Mouse (Mus musculus) heart, embryonic 14.5 days (tissue): ENCODE measurements around the gene Kcnk3. TPM values are rescaled to one million over a fixed set of nuclear protein-coding genes. Genes with fewer than 3 reads are reported as not detected.

ENCODE experiments used
- ATAC-seq: fragments of 200-750 bp; cut with Nextera tagmentation; 2 replicates; pipeline ENCODE4 v1.8.0; 2017; ENCODE audit warnings: low read depth, moderate TSS enrichment; ENCODE audit not compliant: insufficient number of reproducible peaks, insufficient read depth, low FRiP score
- H3K27ac ChIP-seq, 2 experiments: fragments of 200-500 bp in 1 of 2; fragments of 300-500 bp in 1 of 2; sonication (generic) in 1 of 2; replicated peaks in 1 of 2; 2 replicates each; pipeline ENCODE4 v1.5.1; 2012 to 2014; ENCODE audit warnings: low read depth in 2 of 2, low read length in 2 of 2, control low read depth in 1 of 2, mild to moderate bottlenecking in 1 of 2, mixed read lengths in 1 of 2; ENCODE audit not compliant: control insufficient read depth in 1 of 2, insufficient read depth in 1 of 2
- H3K27me3 ChIP-seq: fragments of 300-500 bp; sonication (generic); 2 replicates; pipeline ENCODE4 v1.6.1; 2014; ENCODE audit warnings: mild to moderate bottlenecking, low read length, control low read depth; ENCODE audit not compliant: control insufficient read depth, insufficient read depth
- H3K36me3 ChIP-seq: fragments of 300-500 bp; sonication (generic); 2 replicates; pipeline ENCODE4 v1.6.1; 2014; ENCODE audit warnings: mild to moderate bottlenecking, control low read depth, low read length, mixed read lengths; ENCODE audit not compliant: control insufficient read depth, insufficient read depth
- H3K4me1 ChIP-seq, 2 experiments: fragments of 200-500 bp in 1 of 2; fragments of 300-500 bp in 1 of 2; sonication (generic) in 1 of 2; 2 replicates each; pipeline ENCODE4 v1.6.1; 2012 to 2014; ENCODE audit warnings: low read length in 2 of 2, control low read depth in 1 of 2, mixed read lengths in 1 of 2; ENCODE audit not compliant: control insufficient read depth in 2 of 2, insufficient read depth in 2 of 2
- H3K4me2 ChIP-seq: fragments of 300-500 bp; sonication (generic); 2 replicates; pipeline ENCODE4 v1.6.1; 2014; ENCODE audit warnings: mild to moderate bottlenecking, low read length
- H3K4me3 ChIP-seq, 2 experiments: fragments of 200-500 bp in 1 of 2; fragments of 300-500 bp in 1 of 2; sonication (generic) in 1 of 2; 2 replicates each; pipeline ENCODE4 v1.5.1; 2012 to 2014; ENCODE audit warnings: low read length in 2 of 2, mild to moderate bottlenecking in 2 of 2, control low read depth in 1 of 2, low read depth in 1 of 2, moderate library complexity in 1 of 2; ENCODE audit not compliant: control insufficient read depth in 1 of 2, insufficient read depth in 1 of 2
- H3K9ac ChIP-seq: fragments of 300-500 bp; sonication (generic); 2 replicates; pipeline ENCODE4 v1.6.1; 2014; ENCODE audit warnings: mild to moderate bottlenecking, low read length
- H3K9me3 ChIP-seq: fragments of 300-500 bp; sonication (generic); 2 replicates; pipeline ENCODE4 v1.6.1; 2016; ENCODE audit warnings: low read length, control low read depth; ENCODE audit not compliant: control insufficient read depth
- WGBS: fragments of 180-500 bp; shearing (Covaris S2); extraction: QIAGEN DNeasy Blood & Tissue Kit; methylation state at CpG from one replicate; pipeline ENCODE4 v1.1.7; 2014; 5-methylcytosine and 5-hydroxymethylcytosine counted together
- polyA plus RNA-seq: library from polyadenylated mRNA; unstranded; fragments of >200 nt; fragmentation: Nextera tagmentation; extraction: Ambion mirVana; gene quantifications from 2 replicates; pipeline ENCODE4 v1.2.1, GENCODE M21; 2014

Gene Kcnk3
- polyA plus RNA-seq, 1 experiment from 2014 or later, result 40.3 TPM

DNA sequence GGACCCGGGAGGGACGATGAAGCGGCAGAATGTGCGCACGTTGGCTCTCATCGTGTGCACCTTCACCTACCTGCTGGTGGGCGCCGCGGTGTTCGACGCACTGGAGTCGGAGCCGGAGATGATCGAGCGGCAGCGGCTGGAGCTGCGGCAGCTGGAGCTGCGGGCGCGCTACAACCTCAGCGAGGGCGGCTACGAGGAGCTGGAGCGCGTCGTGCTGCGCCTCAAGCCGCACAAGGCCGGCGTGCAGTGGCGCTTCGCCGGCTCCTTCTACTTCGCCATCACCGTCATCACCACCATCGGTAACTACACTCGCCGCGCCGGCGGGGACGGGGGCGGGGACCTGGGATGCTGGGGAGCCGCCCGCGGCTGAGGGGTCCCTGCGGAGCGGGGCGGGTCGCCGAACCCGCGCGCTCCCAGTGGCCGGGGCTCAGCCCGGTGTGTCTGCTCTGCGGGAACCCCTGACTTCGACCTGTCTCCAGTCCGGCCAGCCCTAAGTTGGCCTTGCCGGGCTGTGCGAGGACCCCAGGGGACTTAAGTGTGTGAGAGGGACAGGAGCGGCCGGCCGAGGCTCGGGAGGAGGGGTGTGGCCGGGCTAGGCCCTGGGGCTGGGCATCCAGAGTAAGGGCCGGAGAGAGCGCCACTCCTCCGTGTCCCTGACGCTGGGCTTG is 465 bp downstream of the Kcnk3 start:
- peak overlapping the region; percentile 56 to 72 for H3K4me3 ChIP-seq
- H3K27ac ChIP-seq, result peak overlapping the region; percentile 70 to 77
- WGBS, result 1% methylated on average over 60 of the region's 70 CpGs
- H3K4me2 ChIP-seq, result peak overlapping the region; percentile 92
- H3K36me3 ChIP-seq, result no peaks in the 10 kb centered on the region
- no peaks in the 10 kb centered on the region for H3K9me3 ChIP-seq
- H3K9ac ChIP-seq, result peak overlapping the region; percentile 83
- peaks cover 12% of the 10 kb centered on the region; the same call in 1 of the 2 replicates for H3K27me3 ChIP-seq
- H3K4me1 ChIP-seq, result peaks cover 44 to 51% of the 10 kb centered on the region in 2 experiments
- ATAC-seq, result 0 out of 2 replicates have a peak, but pooled peaks have one; percentile 16

DNA sequence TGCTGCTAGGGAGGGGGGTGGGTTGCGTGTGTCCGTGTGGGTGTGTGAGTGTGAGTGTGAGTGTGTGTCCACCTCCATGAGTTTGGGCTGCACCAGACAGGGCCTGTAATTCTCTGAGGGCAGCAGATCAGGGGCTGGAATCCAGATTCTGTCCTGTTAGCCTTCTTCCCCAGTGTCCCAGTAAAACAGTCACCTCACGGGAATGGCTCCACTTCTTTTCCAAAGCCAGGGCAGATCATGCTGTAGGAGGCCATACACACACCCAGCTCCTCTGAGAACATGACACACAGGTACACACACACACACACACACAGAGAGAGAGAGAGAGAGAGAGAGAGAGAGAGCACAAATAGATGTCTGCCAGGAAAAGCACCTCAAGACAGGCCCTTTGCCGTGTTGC is 1.1 kb downstream of the Kcnk3 start:
- Histone ChIP-seq H3K4me3 (peak overlapping the region; percentile 56 to 72), H3K4me2 (peak overlapping the region; percentile 92), H3K27me3 (peaks cover 12% of the 10 kb centered on the region; the same call in 1 of the 2 replicates), H3K36me3 (no peaks in the 10 kb centered on the region), H3K4me1 (peaks cover 50 to 56% of the 10 kb centered on the region in 2 experiments), H3K9me3 (no peaks in the 10 kb centered on the region), H3K9ac (peak overlapping the region; percentile 83), H3K27ac (peak overlapping the region; percentile 46 to 70)
- no peak for ATAC-seq
- WGBS, result 40% methylated on average over 4 of the region's 4 CpGs

DNA sequence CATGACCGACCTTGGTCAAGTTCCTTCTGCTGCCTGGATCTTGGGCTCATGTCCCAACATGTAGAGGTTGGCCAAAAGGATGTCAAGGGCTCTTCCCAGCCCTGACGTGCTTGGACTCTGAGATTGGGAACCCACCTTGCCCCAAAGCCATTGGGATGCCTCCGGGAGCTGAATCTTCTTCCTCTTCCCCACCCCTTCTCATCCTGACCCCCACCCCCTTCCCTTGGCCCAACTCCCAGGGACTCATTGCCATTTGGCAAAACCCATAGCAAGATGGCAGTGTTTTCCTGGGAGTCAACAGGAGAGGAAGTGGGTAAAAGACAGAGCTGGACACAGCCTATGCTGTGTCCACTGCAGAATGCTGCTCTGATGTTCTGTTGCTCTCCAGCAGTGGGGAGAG is 1.6 kb downstream of the Kcnk3 start:
- no peaks in the 10 kb centered on the region for H3K9me3 ChIP-seq
- H3K4me2 ChIP-seq, result peak overlapping the region; percentile 92
- H3K9ac ChIP-seq, result peak overlapping the region; percentile 83
- 61% methylated on average over 3 of the region's 3 CpGs for WGBS
- no peak for ATAC-seq
- no peaks in the 10 kb centered on the region for H3K36me3 ChIP-seq
- peak overlapping the region in 1 of 2 experiments; percentile 70; a peak in 1 of 4 replicates for H3K27ac ChIP-seq
- H3K4me1 ChIP-seq, result peaks cover 55 to 61% of the 10 kb centered on the region in 2 experiments
- peak overlapping the region; percentile 56 to 72 for H3K4me3 ChIP-seq
- H3K27me3 ChIP-seq, result peaks cover 12% of the 10 kb centered on the region; the same call in 1 of the 2 replicates

DNA sequence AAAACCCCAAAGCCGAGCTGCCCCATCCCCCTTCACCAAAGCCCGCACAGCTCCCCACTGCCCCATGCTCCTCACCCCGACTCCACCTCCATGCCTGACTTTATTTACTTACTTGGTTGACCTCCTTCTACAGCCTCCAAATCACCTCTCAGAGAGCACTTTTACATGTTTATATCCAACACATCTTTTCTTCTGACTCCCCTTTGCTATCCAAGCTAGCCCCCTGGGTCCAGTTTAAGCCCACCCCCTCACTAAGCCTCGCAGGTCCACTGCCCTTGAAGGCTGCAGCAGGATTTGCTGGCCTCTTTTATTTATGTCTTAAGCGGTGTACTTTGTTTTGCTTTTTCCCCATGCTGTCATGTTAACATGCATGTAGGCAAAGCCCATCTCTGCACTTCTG is 2.3 kb downstream of the Kcnk3 start:
- Histone ChIP-seq H3K27me3 (peaks cover 12% of the 10 kb centered on the region; the same call in 1 of the 2 replicates), H3K4me2 (peak overlapping the region; percentile 92), H3K9ac (no peak overlapping the region; the same call in 1 of the 2 replicates), H3K27ac (0 out of 4 replicates have a peak overlapping the region, but pooled peaks of 1 of the 2 experiments have one; percentile 3), H3K4me1 (peaks cover 62 to 67% of the 10 kb centered on the region in 2 experiments), H3K36me3 (no peaks in the 10 kb centered on the region), H3K4me3 (peak overlapping the region in 1 of 2 experiments; percentile 3; a peak in 1 of 4 replicates), H3K9me3 (no peaks in the 10 kb centered on the region)
- 87% methylated on average over 5 of the region's 5 CpGs for WGBS
- ATAC-seq, result no peak

DNA sequence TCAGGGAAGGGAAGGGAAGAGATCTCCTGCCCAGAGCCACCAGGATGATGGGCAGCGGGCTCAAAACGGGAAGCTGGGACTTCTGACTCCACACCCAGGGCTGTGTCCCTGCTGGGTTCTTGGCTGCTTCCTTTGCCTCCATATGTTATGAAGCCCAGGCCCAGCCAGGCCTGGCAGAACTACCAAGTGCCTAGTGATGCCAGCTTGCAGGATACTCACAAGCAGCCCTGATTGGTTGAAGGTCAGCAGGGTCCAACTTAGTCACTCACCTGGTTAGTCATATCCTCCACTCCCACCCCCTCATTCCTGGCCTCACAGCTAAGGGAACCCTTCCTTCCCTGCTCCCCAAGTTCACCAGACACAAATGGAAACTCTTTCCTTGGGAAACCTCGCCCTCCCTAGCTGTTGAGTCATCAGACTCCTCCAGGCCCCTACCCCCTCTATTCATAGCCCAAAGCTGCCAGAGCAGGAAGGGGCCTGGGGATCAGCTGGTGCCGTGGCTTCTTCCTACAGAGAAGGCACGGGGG is 3.3 kb downstream of the Kcnk3 start:
- Histone ChIP-seq H3K27ac (peak overlapping the region; percentile 29 to 89; a peak in 3 of 4 replicates), H3K4me1 (peaks cover 63 to 78% of the 10 kb centered on the region in 2 experiments), H3K9me3 (no peaks in the 10 kb centered on the region), H3K27me3 (peaks cover 12% of the 10 kb centered on the region; the same call in 1 of the 2 replicates), H3K4me3 (no peak overlapping the region), H3K4me2 (peak overlapping the region; percentile 92), H3K9ac (no peak overlapping the region), H3K36me3 (no peaks in the 10 kb centered on the region)
- 38% methylated on average over 5 of the region's 5 CpGs for WGBS
- ATAC-seq, result no peak

DNA sequence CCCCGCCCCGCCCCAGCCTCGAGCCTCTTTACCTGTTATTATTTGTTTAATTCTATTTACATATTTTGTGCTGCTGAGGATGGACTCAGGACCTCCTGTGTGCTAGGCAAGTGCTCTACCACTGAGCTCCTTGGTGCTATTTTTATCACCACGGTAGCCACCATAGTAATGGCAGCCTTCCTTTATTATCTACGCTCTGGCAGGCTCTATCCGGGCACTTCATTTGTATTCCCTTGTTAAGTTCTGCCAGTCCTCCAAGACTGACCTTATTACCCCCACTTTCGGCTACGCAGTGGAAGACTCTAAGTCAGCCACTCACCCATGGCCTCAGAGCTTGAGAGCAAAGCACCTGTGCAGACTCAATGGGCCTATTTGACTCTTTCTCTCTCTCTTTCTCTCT is 3.8 kb downstream of the Kcnk3 start:
- peak overlapping the region; percentile 18 for H3K4me2 ChIP-seq
- H3K4me1 ChIP-seq, result peaks cover 59 to 74% of the 10 kb centered on the region in 2 experiments
- ATAC-seq, result no peak
- peak overlapping the region in 1 of 2 experiments; percentile 89; a peak in 2 of 4 replicates for H3K27ac ChIP-seq
- H3K27me3 ChIP-seq, result peaks cover 12% of the 10 kb centered on the region; the same call in 1 of the 2 replicates
- H3K36me3 ChIP-seq, result no peaks in the 10 kb centered on the region
- H3K9ac ChIP-seq, result no peak overlapping the region
- no peaks in the 10 kb centered on the region for H3K9me3 ChIP-seq
- no peak overlapping the region for H3K4me3 ChIP-seq
- 54% methylated on average over 8 of the region's 8 CpGs for WGBS

DNA sequence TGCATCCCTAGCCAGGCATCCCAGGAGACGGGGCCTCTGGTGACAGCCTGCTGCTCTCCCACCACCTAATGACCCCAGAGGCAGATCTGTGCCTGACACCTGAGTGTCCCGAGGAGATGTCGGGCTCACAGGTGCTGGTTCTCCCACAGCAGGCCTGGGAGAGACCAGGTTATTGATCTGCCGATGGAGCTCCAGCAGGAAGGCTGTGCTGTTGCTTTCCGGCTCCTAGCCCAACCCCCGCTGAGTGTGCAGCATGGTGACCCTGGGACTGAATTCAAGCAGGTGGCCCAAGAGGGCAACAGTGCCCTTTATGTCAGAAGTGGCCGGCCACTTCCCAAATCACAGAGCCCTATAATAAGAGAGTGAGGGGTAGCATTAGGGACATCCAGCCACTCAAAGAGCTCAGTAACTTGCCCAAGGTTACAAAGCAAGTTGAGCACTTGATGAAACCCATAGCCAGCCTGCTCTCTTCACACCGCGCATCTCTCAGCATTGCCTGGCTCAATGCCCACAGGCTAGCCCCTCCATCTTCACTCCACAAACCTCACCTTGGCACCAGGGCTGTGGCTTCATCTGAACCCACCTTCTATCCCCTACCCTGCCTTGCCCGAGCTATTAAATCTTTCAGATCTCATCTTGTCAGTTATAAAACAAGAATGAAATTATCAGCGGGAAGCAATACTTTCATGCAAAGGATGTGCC is 4.5 kb downstream of the Kcnk3 start:
- Histone ChIP-seq H3K4me2 (peak overlapping the region; percentile 18; the same call in 1 of the 2 replicates), H3K36me3 (no peaks in the 10 kb centered on the region), H3K27me3 (peaks cover 12% of the 10 kb centered on the region; the same call in 1 of the 2 replicates), H3K9me3 (no peaks in the 10 kb centered on the region), H3K9ac (no peak overlapping the region), H3K4me1 (peaks cover 52 to 71% of the 10 kb centered on the region in 2 experiments), H3K27ac (peak overlapping the region; percentile 8 to 89; a peak in 2 of 4 replicates), H3K4me3 (no peak overlapping the region)
- 72% methylated on average over 11 of the region's 11 CpGs for WGBS
- no peak for ATAC-seq
